19 mouse cellular contexts compared by ENCODE assay signal in genomic region chr6:124346613-124347012, GRCm38 (mm10). TPM values are rescaled to one million over a fixed set of nuclear protein-coding genes. Genes with fewer than 3 reads are reported as not detected.
DNase-seq lines count a peak whose midpoint lies in the region; ATAC-seq and TF ChIP-seq lines count a peak whose summit lies in the region.
"Had no signal": no experiment of that assay in that cellular context is flagged by ENCODE, and none has a peak within 500 bp of the region (broad histone marks: within the 10 kb centered on the region; RNA-seq: fewer than 3 reads in every experiment).

No protein-coding gene starts in this region.

- ATAC-seq in stomach, postnatal 0 days (ENCODE audit: low FRiP score, low TSS enrichment) = no peak

- no peak overlapping the region for H3K27ac ChIP-seq in heart, adult 2 months
- no peak overlapping the region for H3K27ac ChIP-seq in stomach, postnatal 0 days (replicated peaks)
- H3K27ac ChIP-seq: forebrain, embryonic 10.5 days; heart, embryonic 15.5 days; limb, embryonic 15.5 days; midbrain, embryonic 12.5 days had no signal

- WGBS in heart, adult 2 months = 79% methylated on average over 6 of the region's 6 CpGs
- 80% methylated on average over 6 of the region's 6 CpGs for WGBS in stomach, postnatal 0 days

- intact Hi-C loops in heart, adult 2 months (cut with DNase I) = no loop called here
- intact Hi-C loops in heart, postnatal 14 days (cut with DNase I) = no loop called here

- DNase-seq in heart, adult 2 months = no peak
- DNase-seq in heart, postnatal 14 days = no peak
- DNase-seq in thymus, postnatal 14 days = peak; percentile 9
- DNase-seq in thymus, postnatal 0 days (ENCODE audit: low spot score) = no peak
- DNase-seq in brain, embryonic 14.5 days (ENCODE audit: low read depth) = no peak
- no peak for DNase-seq in stomach, postnatal 0 days (ENCODE audit: low spot score)
- DNase-seq in ovary, postnatal 36 days (ENCODE audit: low spot score) = no peak
- no peak for DNase-seq in right cerebral cortex, postnatal 36 days (ENCODE audit: low spot score in 2 of 2)
- DNase-seq: cerebellum, adult 11 months; heart, adult 11 months; lung, postnatal 10 days; right cerebral cortex, postnatal 25 days; thymus, adult 18-20 months had no signal

- no peaks in the 10 kb centered on the region for H3K9me3 ChIP-seq in stomach, postnatal 0 days (ENCODE audit: control insufficient read depth, low read length)
- H3K9me3 ChIP-seq: forebrain, embryonic 10.5 days; heart, embryonic 15.5 days; limb, embryonic 15.5 days; midbrain, embryonic 12.5 days had no signal

- H3K9ac ChIP-seq in heart, adult 2 months (ENCODE audit: low read depth, low read length) = no peak overlapping the region
- H3K9ac ChIP-seq in stomach, postnatal 0 days (ENCODE audit: low read length) = no peak overlapping the region
- H3K9ac ChIP-seq: heart, embryonic 15.5 days; limb, embryonic 15.5 days; midbrain, embryonic 12.5 days had no signal

- no peak for TF ChIP-seq EP300 in heart, adult 2 months (IDR thresholded peaks at IDR 0.05; ENCODE audit: insufficient read depth, low read depth, low read length)
- TF ChIP-seq EP300 in stomach, postnatal 0 days (optimal IDR thresholded peaks at IDR 0.05) = no peak

- H3K4me2 ChIP-seq in stomach, postnatal 0 days (replicated peaks; ENCODE audit: low read depth) = no peak overlapping the region
- H3K4me2 ChIP-seq: heart, embryonic 15.5 days; limb, embryonic 15.5 days; midbrain, embryonic 12.5 days had no signal

- no peak overlapping the region for H3K4me3 ChIP-seq in heart, adult 2 months
- no peak overlapping the region for H3K4me3 ChIP-seq in stomach, postnatal 0 days (ENCODE audit: low read depth, low read length)
- H3K4me3 ChIP-seq: forebrain, embryonic 10.5 days; heart, embryonic 15.5 days; limb, embryonic 15.5 days; midbrain, embryonic 12.5 days; myocyte had no signal

- no peaks in the 10 kb centered on the region for H3K27me3 ChIP-seq in heart, adult 2 months (ENCODE audit: control insufficient read depth, insufficient read depth, low read length)
- no peaks in the 10 kb centered on the region for H3K27me3 ChIP-seq in stomach, postnatal 0 days (ENCODE audit: control insufficient read depth, insufficient read depth, low read length)
- H3K27me3 ChIP-seq: heart, embryonic 15.5 days; limb, embryonic 15.5 days; midbrain, embryonic 12.5 days had no signal

- peak; percentile 12; the same call in 1 of the 2 replicates for TF ChIP-seq CTCF in heart, adult 2 months (IDR thresholded peaks at IDR 0.05)
- peak; percentile 7; the same call in 1 of the 2 replicates for TF ChIP-seq CTCF in brain, embryonic 14.5 days (IDR thresholded peaks at IDR 0.05; ENCODE audit: borderline replicate concordance, extremely low read depth, insufficient read depth, insufficient read length)
- peak; percentile 31; the same call in 1 of the 2 replicates for TF ChIP-seq CTCF in stomach, postnatal 0 days (IDR thresholded peaks at IDR 0.05; ENCODE audit: low read depth)

- no peaks in the 10 kb centered on the region for H3K4me1 ChIP-seq in heart, adult 2 months (ENCODE audit: control insufficient read depth, insufficient read depth, low read length)
- no peaks in the 10 kb centered on the region for H3K4me1 ChIP-seq in stomach, postnatal 0 days (replicated peaks; ENCODE audit: control insufficient read depth, insufficient read depth)
- H3K4me1 ChIP-seq: forebrain, embryonic 10.5 days; heart, embryonic 15.5 days; limb, embryonic 15.5 days; midbrain, embryonic 12.5 days had no signal

- H3K79me2 ChIP-seq in heart, adult 2 months (replicated peaks; ENCODE audit: control insufficient read depth, insufficient read depth, low read length) = no peaks in the 10 kb centered on the region

- no peaks in the 10 kb centered on the region for H3K36me3 ChIP-seq in heart, adult 2 months (ENCODE audit: control insufficient read depth, insufficient read depth, low read length)
- H3K36me3 ChIP-seq in stomach, postnatal 0 days (ENCODE audit: control insufficient read depth, insufficient read depth, low read length) = no peaks in the 10 kb centered on the region
- H3K36me3 ChIP-seq: forebrain, embryonic 10.5 days; heart, embryonic 15.5 days; limb, embryonic 15.5 days; midbrain, embryonic 12.5 days had no signal

- no peak for TF ChIP-seq POLR2A in heart, adult 2 months (IDR thresholded peaks at IDR 0.05; ENCODE audit: insufficient read depth, low read depth, low read length)
- no peak for TF ChIP-seq POLR2A in brain, embryonic 14.5 days (IDR thresholded peaks at IDR 0.05; ENCODE audit: borderline replicate concordance, extremely low read depth, insufficient read depth, insufficient read length, poor library complexity, severe bottlenecking)

RNA-seq across cellular contexts. Expression of gene Cd163, which starts 42.2 kb away (rescaled TPM):
- 10 to 100 TPM; 15.7 to 16.3 TPM for total RNA-seq in heart, adult 2 months (2021)
- 2.7 and 4.3 TPM in 2 replicates for polyA plus RNA-seq in heart, adult 2 months (2012; rRNA removed)
- total RNA-seq in heart, postnatal 14 days (2021) = 10 to 100 TPM; 15.2 to 16.8 TPM
- 1.1 TPM in 2 replicates for polyA plus RNA-seq in thymus, postnatal 0 days (2015; fragmentation: Nextera tagmentation; extraction: Ambion mirVana)
- polyA plus RNA-seq in brain, embryonic 14.5 days (2012; rRNA removed) = 0.09 and 0.19 TPM in 2 replicates
- polyA plus RNA-seq in stomach, postnatal 0 days (2015; fragmentation: Nextera tagmentation; extraction: Ambion mirVana) = 1.4 and 1.6 TPM in 2 replicates
- polyA plus RNA-seq: forebrain, embryonic 10.5 days; hindbrain, embryonic 11.5 days had no signal
